Mouse (Mus musculus) macrophage (primary cell): ENCODE results near the gene Il11ra2. TPM values are rescaled to one million over a fixed set of nuclear protein-coding genes. Genes with fewer than 3 reads are reported as not detected.
"Not testable (repeated sequence)": the region's sequence is repeated elsewhere in the genome, so short reads cannot be mapped to it uniquely, and the experiment has no call there.

Experiments
- H3K27ac ChIP-seq: fragments of 350-480 bp; formaldehyde crosslinking; 2 replicates; pipeline ENCODE4 v1.9.0; 2021
- H3K36me3 ChIP-seq: fragments of 350-480 bp; formaldehyde crosslinking; 2 replicates; pipeline ENCODE4 v1.9.0; 2021; ENCODE audit errors: inconsistent target
- H3K4me3 ChIP-seq: fragments of 350-480 bp; formaldehyde crosslinking; 2 replicates; pipeline ENCODE4 v1.9.0; 2021; ENCODE audit errors: inconsistent target
- H3K79me2 ChIP-seq: fragments of 350-480 bp; formaldehyde crosslinking; 2 replicates; pipeline ENCODE4 v1.9.0; 2021; ENCODE audit errors: inconsistent target
- WGBS: methylation state at CpG from one replicate; pipeline ENCODE4 v1.1.7; 2026; ENCODE audit warnings: inconsistent platforms; ENCODE audit not compliant: missing documents; 5-methylcytosine and 5-hydroxymethylcytosine counted together
- polyA plus RNA-seq: library from polyadenylated mRNA; stranded (reverse); fragments of 250-400 nt; gene quantifications from 3 replicates; pipeline ENCODE4 v1.2.4, GENCODE M21; 2018; ENCODE audit warnings: inconsistent platforms
- total RNA-seq, 78 experiments: library from RNA; depleted of rRNA; stranded (reverse); fragments of 250-400 nt; gene quantifications; 1 replicate in 9 of 78; 2 replicates in 24 of 78; 3 replicates in 43 of 78; 4 replicates in 2 of 78; pipeline ENCODE4 v1.2.4; 2018; ENCODE audit warnings: inconsistent platforms in 56 of 78

Il11ra2 gene
- not detected for total RNA-seq (2018; cell fraction: chromatin; rRNA removed)
- not detected for total RNA-seq (2018; cell fraction: cytosol; rRNA removed)
- total RNA-seq (2018; cell fraction: nucleus; rRNA removed), result not detected
- polyA plus RNA-seq, result not detected in 3 replicates

- H3K4me3 ChIP-seq, H3K27ac ChIP-seq, H3K79me2 ChIP-seq, H3K36me3 ChIP-seq: not testable (repeated sequence)
- no CpG with 5 or more reads among the region's 3 CpGs for WGBS
Observed at GRCm38 (mm10) chr4:42661793-42662192, at the start of gene Il11ra2. Gene Il11ra2, minus strand, starts transcription at chr4:42661893.

- H3K79me2 ChIP-seq, H3K4me3 ChIP-seq, H3K36me3 ChIP-seq, H3K27ac ChIP-seq: not testable (repeated sequence)
- WGBS, result no CpG with 5 or more reads among the region's 18 CpGs
Observed at GRCm38 (mm10) chr4:42682183-42682524, 20.5 kb upstream of the Il11ra2 start.

GRCm38 (mm10) chr4:42681473-42682182 is 19.9 kb upstream of the Il11ra2 start:
- H3K36me3 ChIP-seq, H3K79me2 ChIP-seq, H3K4me3 ChIP-seq, H3K27ac ChIP-seq: not testable (repeated sequence)
- no CpG with 5 or more reads among the region's 66 CpGs for WGBS

GRCm38 (mm10) chr4:42680374-42681356 is 19.0 kb upstream of the Il11ra2 start:
- H3K4me3 ChIP-seq, H3K36me3 ChIP-seq, H3K27ac ChIP-seq, H3K79me2 ChIP-seq: not testable (repeated sequence)
- WGBS, result no CpG with 5 or more reads among the region's 32 CpGs

GRCm38 (mm10) chr4:42679365-42679764 is 17.7 kb upstream of the Il11ra2 start:
- not testable (repeated sequence) for H3K27ac ChIP-seq, H3K79me2 ChIP-seq, H3K4me3 ChIP-seq, H3K36me3 ChIP-seq
- WGBS, result no CpG with 5 or more reads among the region's 7 CpGs

GRCm38 (mm10) chr4:42675415-42675814 is 13.7 kb upstream of the Il11ra2 start:
- H3K4me3 ChIP-seq, H3K27ac ChIP-seq, H3K79me2 ChIP-seq, H3K36me3 ChIP-seq: not testable (repeated sequence)
- no CpG with 5 or more reads among the region's 4 CpGs for whole genome bisulfite sequencing

- H3K79me2 ChIP-seq, H3K36me3 ChIP-seq, H3K27ac ChIP-seq, H3K4me3 ChIP-seq: not testable (repeated sequence)
- WGBS, result no CpG with 5 or more reads among the region's 9 CpGs
Observed at GRCm38 (mm10) chr4:42654951-42655350, 6.7 kb downstream of the Il11ra2 start, which contains the start of gene Ccl27b. Gene Ccl27b, plus strand, starts transcription at chr4:42655251.

- not testable (repeated sequence) for H3K27ac ChIP-seq, H3K4me3 ChIP-seq, H3K36me3 ChIP-seq, H3K79me2 ChIP-seq
- WGBS, result no CpG with 5 or more reads among the region's 8 CpGs
Observed at GRCm38 (mm10) chr4:42629419-42629818, 32.3 kb downstream of the Il11ra2 start, which contains the start of gene Gm2564. Gene Gm2564, plus strand, starts transcription at chr4:42629719.

GRCm38 (mm10) chr4:42611895-42612294 is 49.8 kb downstream of the Il11ra2 start, which contains the start of gene Gm10591:
Gene Gm10591, plus strand, starts transcription at chr4:42612195.
- H3K36me3 ChIP-seq, H3K27ac ChIP-seq, H3K4me3 ChIP-seq, H3K79me2 ChIP-seq: not testable (repeated sequence)
- no CpG with 5 or more reads among the region's 5 CpGs for WGBS

Other genes with a start within 250 kb of the Il11ra2 start
- gene Gm21586, start 222.5 kb downstream of the Il11ra2 start, polyA plus RNA-seq, result not detected in 3 replicates
- gene Gm2163, start 195.1 kb downstream of the Il11ra2 start, polyA plus RNA-seq, result not detected in 3 replicates
- gene Fam205a2, start 133.7 kb downstream of the Il11ra2 start, polyA plus RNA-seq, result not detected in 3 replicates
- not detected in 3 replicates for gene Gm10591, start 49.7 kb downstream of the Il11ra2 start, polyA plus RNA-seq
- gene Gm2564, start 32.2 kb downstream of the Il11ra2 start, polyA plus RNA-seq, result not detected in 3 replicates
- gene Ccl27b, start 6.6 kb downstream of the Il11ra2 start, polyA plus RNA-seq, result not detected in 3 replicates
- gene 4930578G10Rik, start 73.7 kb upstream of the Il11ra2 start, polyA plus RNA-seq, result not detected in 3 replicates
- gene Ccl19, start 94.7 kb upstream of the Il11ra2 start, polyA plus RNA-seq, result not detected in 3 replicates
- gene Ccl21a, start 112.1 kb upstream of the Il11ra2 start, polyA plus RNA-seq, result not detected in 3 replicates
- gene Fam205a1, start 192.0 kb upstream of the Il11ra2 start, polyA plus RNA-seq, result not detected in 3 replicates
- not detected in 3 replicates for gene Gm12394, start 194.9 kb upstream of the Il11ra2 start, polyA plus RNA-seq
- not detected in 3 replicates for gene Fam205c, start 212.3 kb upstream of the Il11ra2 start, polyA plus RNA-seq